Mouse (Mus musculus): ENCODE results near the gene Psmd9. TPM values are rescaled to one million over a fixed set of nuclear protein-coding genes. Genes with fewer than 3 reads are reported as not detected.

Gene Psmd9
- polyA plus RNA-seq, 1 experiment from 2014 or later = 89.4 TPM

GRCm38 (mm10) chr5:123148073-123148722 is 21.0 kb upstream of the Psmd9 start:
- H3K4me2 ChIP-seq (ENCODE audit: low read length) = no peak overlapping the region

DNA sequence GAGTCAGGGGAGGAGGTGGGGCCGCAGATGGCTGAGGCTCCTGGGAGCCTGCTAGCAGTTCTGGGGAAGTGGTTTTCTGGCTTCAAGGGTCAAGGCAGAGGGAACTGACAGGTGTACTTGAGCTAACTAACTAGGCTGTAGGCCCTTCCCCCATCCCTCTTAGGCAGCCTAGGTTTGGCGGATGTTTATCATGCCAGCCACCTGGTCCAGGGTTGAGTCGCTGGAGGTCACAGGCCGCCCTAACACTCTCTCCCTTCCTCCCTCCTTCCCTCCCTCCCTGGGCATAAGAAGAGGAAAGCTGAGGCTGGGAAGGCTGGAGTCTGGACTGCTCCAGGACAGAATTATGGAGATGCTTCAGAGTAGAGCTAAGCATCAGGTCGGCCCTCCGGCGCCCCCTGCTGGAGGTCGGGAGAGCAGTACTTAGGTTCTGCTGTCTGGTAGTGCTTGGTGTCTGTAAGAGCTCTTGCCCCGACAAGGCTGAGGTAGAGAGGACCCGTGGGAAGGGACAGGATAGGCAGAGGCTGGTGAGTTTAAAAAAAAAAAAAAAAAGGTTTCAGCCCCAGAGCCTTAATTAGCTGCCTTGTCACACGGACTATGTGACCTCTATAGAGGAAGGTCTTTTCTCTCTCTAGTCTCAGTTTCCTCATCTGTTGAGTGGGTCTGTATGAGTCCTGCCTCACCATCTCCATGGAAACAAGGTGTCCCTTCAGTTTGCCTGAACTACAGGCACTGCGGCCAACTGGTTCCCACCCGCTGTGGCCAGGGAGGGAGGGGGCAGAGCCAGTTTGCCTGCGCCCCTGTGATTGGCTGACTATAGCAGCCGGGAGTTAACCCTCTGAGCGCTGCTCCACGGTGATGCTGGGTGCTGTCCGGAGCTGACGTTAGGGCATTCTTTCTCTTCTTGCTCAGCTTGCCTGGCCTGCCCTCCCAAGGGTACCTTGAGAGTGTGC is 19.5 kb upstream of the Psmd9 start:
- H3K27ac ChIP-seq (ENCODE audit: low read depth, low read length) = no peak overlapping the region
- H3K4me1 ChIP-seq (ENCODE audit: control insufficient read depth, insufficient read depth, low read depth, low read length) = peaks cover 49% of the 10 kb centered on the region
- H3K9me3 ChIP-seq (ENCODE audit: control insufficient read depth, low read length) = no peaks in the 10 kb centered on the region
- ATAC-seq = peak; percentile 85
- H3K27me3 ChIP-seq (replicated peaks; ENCODE audit: control insufficient read depth, insufficient read depth, low read length) = no peaks in the 10 kb centered on the region
- peak overlapping the region; percentile 74 for H3K4me2 ChIP-seq (ENCODE audit: low read length)
- 6% methylated on average over 19 of the region's 19 CpGs for WGBS
- H3K9ac ChIP-seq (ENCODE audit: low read depth, low read length) = peak overlapping the region; percentile 20
- H3K4me3 ChIP-seq (ENCODE audit: low read length) = peak overlapping the region; percentile 46
- H3K36me3 ChIP-seq (ENCODE audit: control insufficient read depth, insufficient read depth, low read length) = peaks cover 44% of the 10 kb centered on the region

More at GRCm38 (mm10) chr5:123148073-123148722, 21.0 kb upstream of the Psmd9 start:
- H3K36me3 ChIP-seq (ENCODE audit: control insufficient read depth, insufficient read depth, low read length) = peaks cover 35% of the 10 kb centered on the region
- H3K9ac ChIP-seq (ENCODE audit: low read depth, low read length) = no peak overlapping the region; the same call in 1 of the 2 replicates
- ATAC-seq = no peak
- H3K27ac ChIP-seq (ENCODE audit: low read depth, low read length) = no peak overlapping the region
- no peaks in the 10 kb centered on the region for H3K9me3 ChIP-seq (ENCODE audit: control insufficient read depth, low read length)
- H3K4me1 ChIP-seq (ENCODE audit: control insufficient read depth, insufficient read depth, low read depth, low read length) = peaks cover 59% of the 10 kb centered on the region
- WGBS = 75% methylated on average over 25 of the region's 25 CpGs
- no peak overlapping the region for H3K4me3 ChIP-seq (ENCODE audit: low read length)
- H3K27me3 ChIP-seq (replicated peaks; ENCODE audit: control insufficient read depth, insufficient read depth, low read length) = no peaks in the 10 kb centered on the region

DNA sequence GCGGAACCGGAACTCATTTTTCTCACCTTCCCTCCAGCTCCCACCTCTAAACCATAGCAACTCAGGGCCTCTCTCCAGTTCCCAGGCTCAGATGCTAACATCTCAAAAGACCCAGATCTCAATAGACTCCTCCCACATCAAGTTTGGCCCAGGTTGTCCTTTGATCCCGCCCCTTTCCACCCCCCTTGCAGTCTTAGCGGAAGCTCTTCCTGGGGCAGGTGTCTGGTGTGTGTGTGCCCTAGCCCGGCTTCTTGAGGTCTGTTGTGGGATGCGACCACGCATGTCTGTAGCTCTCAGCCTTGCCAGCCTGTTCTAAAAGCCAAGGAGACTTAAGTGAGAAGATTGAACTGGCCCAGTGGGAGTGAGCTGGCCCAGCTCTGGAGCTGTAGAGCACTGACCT is 18.6 kb upstream of the Psmd9 start:
- Histone ChIP-seq H3K9ac (ENCODE audit: low read depth, low read length) (peak overlapping the region; percentile 20), H3K4me2 (ENCODE audit: low read length) (peak overlapping the region; percentile 74), H3K27ac (ENCODE audit: low read depth, low read length) (0 out of 2 replicates have a peak overlapping the region, but pooled peaks have one; percentile 16), H3K4me3 (ENCODE audit: low read length) (peak overlapping the region; percentile 46), H3K36me3 (ENCODE audit: control insufficient read depth, insufficient read depth, low read length) (peaks cover 44% of the 10 kb centered on the region), H3K9me3 (ENCODE audit: control insufficient read depth, low read length) (no peaks in the 10 kb centered on the region), H3K4me1 (ENCODE audit: control insufficient read depth, insufficient read depth, low read depth, low read length) (peaks cover 40% of the 10 kb centered on the region), H3K27me3 (replicated peaks; ENCODE audit: control insufficient read depth, insufficient read depth, low read length) (no peaks in the 10 kb centered on the region)
- WGBS = 43% methylated on average over 7 of the region's 7 CpGs
- ATAC-seq = no peak

DNA sequence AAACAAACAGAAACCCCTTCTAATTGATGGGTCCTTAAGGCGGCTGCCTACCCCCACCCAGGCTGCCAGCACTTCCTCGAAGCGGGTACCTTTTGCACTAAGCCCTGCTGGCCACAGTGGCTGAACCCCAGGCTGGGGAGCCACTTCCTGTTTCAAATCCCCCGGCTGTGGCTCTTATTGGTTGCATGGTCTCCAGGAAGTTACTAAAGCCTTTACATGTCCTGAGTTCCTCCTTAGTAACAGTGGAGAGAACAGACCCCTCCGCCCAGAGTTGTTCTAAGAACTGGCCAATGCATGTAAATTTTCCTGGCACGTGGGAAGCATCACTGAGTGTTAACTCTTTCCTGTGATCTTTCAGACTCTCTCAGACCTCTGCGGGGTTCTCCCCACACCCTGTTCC is 18.1 kb upstream of the Psmd9 start:
- H3K36me3 ChIP-seq (ENCODE audit: control insufficient read depth, insufficient read depth, low read length) = peaks cover 44% of the 10 kb centered on the region
- H3K4me1 ChIP-seq (ENCODE audit: control insufficient read depth, insufficient read depth, low read depth, low read length) = peaks cover 36% of the 10 kb centered on the region
- H3K4me3 ChIP-seq (ENCODE audit: low read length) = peak overlapping the region; percentile 46
- ATAC-seq = peak; percentile 31; the same call in 1 of the 2 replicates
- H3K27me3 ChIP-seq (replicated peaks; ENCODE audit: control insufficient read depth, insufficient read depth, low read length) = no peaks in the 10 kb centered on the region
- H3K4me2 ChIP-seq (ENCODE audit: low read length) = peak overlapping the region; percentile 74
- H3K27ac ChIP-seq (ENCODE audit: low read depth, low read length) = 0 out of 2 replicates have a peak overlapping the region, but pooled peaks have one; percentile 16
- WGBS = 37% methylated on average over 7 of the region's 7 CpGs
- H3K9me3 ChIP-seq (ENCODE audit: control insufficient read depth, low read length) = no peaks in the 10 kb centered on the region
- H3K9ac ChIP-seq (ENCODE audit: low read depth, low read length) = peak overlapping the region; percentile 20

DNA sequence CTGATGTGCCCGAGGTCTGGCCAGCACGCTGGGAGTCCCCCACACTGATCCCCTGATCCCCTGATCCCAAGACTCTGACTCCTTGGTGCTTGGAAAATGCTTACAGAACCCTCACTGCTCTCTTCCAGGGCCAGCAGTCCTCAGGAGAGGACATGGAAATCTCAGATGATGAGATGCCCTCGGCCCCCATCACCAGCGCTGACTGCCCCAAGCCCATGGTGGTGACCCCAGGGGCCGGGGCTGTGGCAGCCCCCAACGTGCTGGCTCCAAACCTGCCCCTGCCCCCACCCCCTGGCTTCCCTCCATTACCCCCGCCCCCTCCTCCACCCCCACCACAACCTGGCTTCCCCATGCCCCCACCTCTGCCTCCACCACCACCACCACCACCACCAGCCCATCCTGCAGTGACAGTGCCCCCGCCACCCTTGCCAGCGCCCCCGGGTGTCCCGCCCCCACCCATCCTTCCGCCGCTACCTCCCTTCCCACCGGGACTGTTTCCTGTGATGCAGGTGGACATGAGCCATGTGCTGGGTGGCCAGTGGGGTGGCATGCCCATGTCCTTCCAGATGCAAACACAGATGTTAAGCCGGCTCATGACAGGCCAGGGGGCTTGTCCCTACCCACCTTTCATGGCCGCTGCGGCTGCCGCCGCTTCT is 17.4 kb upstream of the Psmd9 start:
- H3K9me3 ChIP-seq (ENCODE audit: control insufficient read depth, low read length) = no peaks in the 10 kb centered on the region
- H3K27ac ChIP-seq (ENCODE audit: low read depth, low read length) = no peak overlapping the region
- peaks cover 36% of the 10 kb centered on the region for H3K4me1 ChIP-seq (ENCODE audit: control insufficient read depth, insufficient read depth, low read depth, low read length)
- H3K4me2 ChIP-seq (ENCODE audit: low read length) = no peak overlapping the region
- no peaks in the 10 kb centered on the region for H3K27me3 ChIP-seq (replicated peaks; ENCODE audit: control insufficient read depth, insufficient read depth, low read length)
- no peak overlapping the region for H3K4me3 ChIP-seq (ENCODE audit: low read length)
- WGBS = 93% methylated on average over 17 of the region's 19 CpGs
- no peak for ATAC-seq
- H3K9ac ChIP-seq (ENCODE audit: low read depth, low read length) = no peak overlapping the region
- peaks cover 42% of the 10 kb centered on the region for H3K36me3 ChIP-seq (ENCODE audit: control insufficient read depth, insufficient read depth, low read length)

DNA sequence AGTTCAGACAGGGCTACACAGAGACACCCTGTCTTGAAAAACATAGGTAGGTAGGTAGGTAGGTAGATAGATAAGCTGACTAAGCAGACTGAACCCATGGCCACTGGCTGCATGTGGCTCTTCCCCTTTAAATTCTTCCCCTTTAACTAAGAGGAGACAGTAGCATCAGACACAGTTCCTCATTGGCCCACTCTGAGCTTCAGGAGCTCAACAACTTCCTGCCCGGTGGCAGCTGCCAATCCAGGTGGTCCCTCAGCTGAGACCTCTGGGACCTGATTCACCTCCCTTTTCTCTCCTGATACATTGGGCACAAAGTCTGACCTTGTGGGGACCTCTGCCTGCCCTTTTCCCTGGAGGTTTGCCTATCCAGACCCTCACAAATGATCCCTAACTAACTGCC is 16.3 kb upstream of the Psmd9 start:
- no peak overlapping the region for H3K27ac ChIP-seq (ENCODE audit: low read depth, low read length)
- no peak overlapping the region for H3K9ac ChIP-seq (ENCODE audit: low read depth, low read length)
- H3K9me3 ChIP-seq (ENCODE audit: control insufficient read depth, low read length) = no peaks in the 10 kb centered on the region
- H3K4me1 ChIP-seq (ENCODE audit: control insufficient read depth, insufficient read depth, low read depth, low read length) = peaks cover 36% of the 10 kb centered on the region
- no peak for ATAC-seq
- WGBS = 94% methylated on average over 1 of the region's 1 CpGs
- H3K27me3 ChIP-seq (replicated peaks; ENCODE audit: control insufficient read depth, insufficient read depth, low read length) = no peaks in the 10 kb centered on the region
- no peak overlapping the region for H3K4me3 ChIP-seq (ENCODE audit: low read length)
- no peak overlapping the region for H3K4me2 ChIP-seq (ENCODE audit: low read length)
- peaks cover 43% of the 10 kb centered on the region for H3K36me3 ChIP-seq (ENCODE audit: control insufficient read depth, insufficient read depth, low read length)

DNA sequence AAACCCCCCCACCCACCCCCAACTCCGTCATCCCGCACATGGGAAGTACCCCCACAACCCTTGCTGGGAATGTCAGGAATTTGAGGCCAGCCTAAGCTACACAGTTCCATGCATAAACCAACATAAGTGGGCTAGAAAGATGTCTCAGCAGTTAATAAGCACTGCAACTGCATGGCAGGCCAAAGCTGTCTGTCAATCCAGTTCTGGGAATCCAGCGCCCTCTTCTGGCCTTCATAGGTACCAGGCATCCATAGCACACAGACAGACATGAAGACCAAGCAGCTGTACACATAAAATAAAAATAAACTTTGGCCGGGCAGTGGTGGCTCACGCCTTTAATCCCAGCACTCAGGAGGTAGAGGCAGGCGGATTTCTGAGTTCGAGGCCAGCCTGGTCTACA is 13.8 kb upstream of the Psmd9 start:
- Histone ChIP-seq H3K4me1 (ENCODE audit: control insufficient read depth, insufficient read depth, low read depth, low read length) (peaks cover 13% of the 10 kb centered on the region), H3K4me3 (ENCODE audit: low read length) (no peak overlapping the region), H3K27ac (ENCODE audit: low read depth, low read length) (no peak overlapping the region), H3K36me3 (ENCODE audit: control insufficient read depth, insufficient read depth, low read length) (peaks cover 52% of the 10 kb centered on the region), H3K9ac (ENCODE audit: low read depth, low read length) (no peak overlapping the region), H3K4me2 (ENCODE audit: low read length) (no peak overlapping the region), H3K9me3 (ENCODE audit: control insufficient read depth, low read length) (no peaks in the 10 kb centered on the region), H3K27me3 (replicated peaks; ENCODE audit: control insufficient read depth, insufficient read depth, low read length) (no peaks in the 10 kb centered on the region)
- ATAC-seq = no peak
- 64% methylated on average over 7 of the region's 7 CpGs for WGBS

GRCm38 (mm10) chr5:123156763-123157162 is 12.4 kb upstream of the Psmd9 start:
- 86% methylated on average over 12 of the region's 12 CpGs for WGBS
- no peak overlapping the region for H3K4me2 ChIP-seq (ENCODE audit: low read length)
- ATAC-seq = no peak

GRCm38 (mm10) chr5:123157972-123158371 is 11.2 kb upstream of the Psmd9 start:
- H3K9me3 ChIP-seq (ENCODE audit: control insufficient read depth, low read length) = no peaks in the 10 kb centered on the region
- H3K4me2 ChIP-seq (ENCODE audit: low read length) = no peak overlapping the region
- peaks cover 52% of the 10 kb centered on the region for H3K36me3 ChIP-seq (ENCODE audit: control insufficient read depth, insufficient read depth, low read length)
- no peak overlapping the region for H3K27ac ChIP-seq (ENCODE audit: low read depth, low read length)
- no peak for ATAC-seq
- no peak overlapping the region for H3K9ac ChIP-seq (ENCODE audit: low read depth, low read length)
- 86% methylated on average over 4 of the region's 4 CpGs for WGBS
- no peaks in the 10 kb centered on the region for H3K4me1 ChIP-seq (ENCODE audit: control insufficient read depth, insufficient read depth, low read depth, low read length)
- H3K4me3 ChIP-seq (ENCODE audit: low read length) = no peak overlapping the region
- no peaks in the 10 kb centered on the region for H3K27me3 ChIP-seq (replicated peaks; ENCODE audit: control insufficient read depth, insufficient read depth, low read length)

More at GRCm38 (mm10) chr5:123156763-123157162, 12.4 kb upstream of the Psmd9 start:
- H3K9ac ChIP-seq (ENCODE audit: low read depth, low read length) = no peak overlapping the region
- H3K27ac ChIP-seq (ENCODE audit: low read depth, low read length) = no peak overlapping the region
- H3K36me3 ChIP-seq (ENCODE audit: control insufficient read depth, insufficient read depth, low read length) = peaks cover 62% of the 10 kb centered on the region
- H3K27me3 ChIP-seq (replicated peaks; ENCODE audit: control insufficient read depth, insufficient read depth, low read length) = no peaks in the 10 kb centered on the region
- no peaks in the 10 kb centered on the region for H3K4me1 ChIP-seq (ENCODE audit: control insufficient read depth, insufficient read depth, low read depth, low read length)
- no peak overlapping the region for H3K4me3 ChIP-seq (ENCODE audit: low read length)
- H3K9me3 ChIP-seq (ENCODE audit: control insufficient read depth, low read length) = no peaks in the 10 kb centered on the region

Data from hindbrain, embryonic 16.5 days (tissue).